Mouse (Mus musculus) MEL (cell line): ENCODE results near the gene Ptpre.

Experiments used
- CTCF ChIP-seq, 3 experiments: IDR thresholded peaks in 2 of 3; conservative IDR thresholded peaks in 1 of 3; 2 replicates each; pipeline ENCODE4 v1.5.1; 2011 to 2012; ENCODE audit warnings: low read length in 3 of 3, low read depth in 2 of 3, mild to moderate bottlenecking in 2 of 3, improper control_type of control experiment in 1 of 3, inconsistent platforms in 1 of 3, mixed read lengths in 1 of 3, moderate library complexity in 1 of 3; ENCODE audit not compliant: control insufficient read depth in 1 of 3, insufficient read depth in 1 of 3, poor library complexity in 1 of 3, severe bottlenecking in 1 of 3
- MAZ ChIP-seq: IDR thresholded peaks from 2 replicates; pipeline ENCODE4 v1.6.1; 2012; ENCODE audit warnings: low read depth, mild to moderate bottlenecking, inconsistent platforms, low read length, improper control_type of control experiment
- MEF2A ChIP-seq: IDR thresholded peaks from 2 replicates; pipeline ENCODE4 v1.6.1; 2014; ENCODE audit warnings: low read depth, mild to moderate bottlenecking, inconsistent platforms, low read length, improper control_type of control experiment; ENCODE audit not compliant: poor library complexity, insufficient replicate concordance, severe bottlenecking; ENCODE audit errors: extremely low read depth
- MXI1 ChIP-seq: IDR thresholded peaks from 2 replicates; pipeline ENCODE4 v1.6.1; 2011; ENCODE audit warnings: mild to moderate bottlenecking, low read depth, low read length, improper control_type of control experiment
- MYC ChIP-seq: IDR thresholded peaks from 2 replicates; pipeline ENCODE4 v1.6.1; 2011; ENCODE audit warnings: low read depth, mild to moderate bottlenecking, low read length, improper control_type of control experiment, moderate library complexity
- NRF1 ChIP-seq: IDR thresholded peaks from 2 replicates; pipeline ENCODE4 v1.6.1; 2014; ENCODE audit warnings: low read depth, mild to moderate bottlenecking, inconsistent platforms, low read length, improper control_type of control experiment, moderate library complexity; ENCODE audit not compliant: poor library complexity, insufficient read depth, severe bottlenecking
- POLR2A ChIP-seq, 2 experiments: IDR thresholded peaks; 2 replicates each; pipeline ENCODE4 v1.6.1; 2011 to 2012; ENCODE audit warnings: low read length in 2 of 2, mild to moderate bottlenecking in 2 of 2, control low read depth in 1 of 2, improper control_type of control experiment in 1 of 2, low read depth in 1 of 2, moderate library complexity in 1 of 2; ENCODE audit not compliant: control insufficient read depth in 1 of 2, insufficient read depth in 1 of 2, poor library complexity in 1 of 2
- USF1 ChIP-seq: IDR thresholded peaks from 2 replicates; pipeline ENCODE4 v1.6.1; 2014; ENCODE audit warnings: low read depth, mild to moderate bottlenecking, inconsistent platforms, low read length, improper control_type of control experiment, moderate library complexity
- ZC3H11A ChIP-seq: IDR thresholded peaks from 2 replicates; pipeline ENCODE4 v1.6.1; 2012; ENCODE audit warnings: low read depth, mild to moderate bottlenecking, inconsistent platforms, low read length, improper control_type of control experiment
- ZKSCAN1 ChIP-seq: IDR thresholded peaks from 2 replicates; pipeline ENCODE4 v1.6.1; 2012; ENCODE audit warnings: low read depth, mild to moderate bottlenecking, inconsistent platforms, low read length, improper control_type of control experiment, moderate library complexity
- ZNF384 ChIP-seq: IDR thresholded peaks from 2 replicates; pipeline ENCODE4 v1.6.1; 2012; ENCODE audit warnings: low read depth, mild to moderate bottlenecking, inconsistent platforms, low read length, improper control_type of control experiment

GRCm38 (mm10) chr7:135734379-135734778 is 197.1 kb downstream of the Ptpre start:
- TF ChIP-seq MAZ (no peak), POLR2A (IDR thresholded peaks at IDR 0.05; ENCODE audit: control insufficient read depth in 1 of 2, insufficient read depth in 1 of 2, low read depth in 1 of 2, low read length in 2 of 2, poor library complexity in 1 of 2) (no peak), ZNF384 (no peak), NRF1 (no peak), USF1 (no peak), ZKSCAN1 (no peak), MEF2A (no peak), MYC (no peak), CTCF (IDR thresholded peaks at IDR 0.05 in 2 of 3, conservative IDR thresholded peaks at IDR 0.05 in 1 of 3; ENCODE audit: control insufficient read depth in 1 of 3, insufficient read depth in 1 of 3, low read depth in 2 of 3, low read length in 3 of 3, poor library complexity in 1 of 3, severe bottlenecking in 1 of 3) (no peak), MXI1 (no peak), ZC3H11A (no peak)
